Mouse (Mus musculus) limb, embryonic 10.5 days (tissue): Measurements from ENCODE around the gene Actn4. TPM values are rescaled to one million over a fixed set of nuclear protein-coding genes. Genes with fewer than 3 reads are reported as not detected.
"Not testable (repeated sequence)": the region's sequence is repeated elsewhere in the genome, so short reads cannot be mapped to it uniquely, and the experiment has no call there.

Experiments
- DNase-seq: peaks from one replicate; pipeline ENCODE4 v3.0.0-alpha.2; 2017; ENCODE audit warnings: low spot score
- H3K27ac ChIP-seq: fragments of 300-500 bp; sonication (generic); 2 replicates; pipeline ENCODE4 v1.5.1; 2016; ENCODE audit warnings: mild to moderate bottlenecking
- H3K27me3 ChIP-seq: fragments of 300-500 bp; sonication (generic); 2 replicates; pipeline ENCODE4 v1.6.1; 2016; ENCODE audit warnings: low read depth, mild to moderate bottlenecking; ENCODE audit not compliant: poor library complexity, severe bottlenecking
- H3K36me3 ChIP-seq: fragments of 300-500 bp; sonication (generic); 2 replicates; pipeline ENCODE4 v1.6.1; 2016; ENCODE audit warnings: mild to moderate bottlenecking, moderate library complexity
- H3K4me1 ChIP-seq: fragments of 300-500 bp; sonication (generic); 2 replicates; pipeline ENCODE4 v1.6.1; 2016
- H3K4me3 ChIP-seq: fragments of 300-500 bp; sonication (generic); 2 replicates; pipeline ENCODE4 v1.5.1; 2016; ENCODE audit warnings: mild to moderate bottlenecking, moderate library complexity
- H3K9me3 ChIP-seq: fragments of 300-500 bp; sonication (generic); replicated peaks from 2 replicates; pipeline ENCODE4 v1.6.1; 2016; ENCODE audit warnings: mild to moderate bottlenecking
- WGBS: fragments of 180-500 bp; shearing (Covaris S2); methylation state at CpG from one replicate; pipeline ENCODE4 v1.1.7; 2016; 5-methylcytosine and 5-hydroxymethylcytosine counted together
- polyA plus RNA-seq: library from polyadenylated mRNA; unstranded; fragments of >200 nt; fragmentation: Nextera tagmentation; extraction: Ambion mirVana; gene quantifications from 2 replicates; pipeline ENCODE4 v1.2.1, GENCODE M21; 2016

Gene Actn4
- polyA plus RNA-seq, 1 experiment from 2014 or later, result 285 TPM

GRCm38 (mm10) chr7:28880554-28880953 lies 81.6 kb downstream of the Actn4 start:
- WGBS, result 88% methylated on average over 10 of the region's 10 CpGs
- no peaks in the 10 kb centered on the region for H3K36me3 ChIP-seq
- DNase-seq, result no peak
- H3K27me3 ChIP-seq, result peaks cover under 1% of the 10 kb centered on the region; the same call in 1 of the 2 replicates
- peaks cover 9% of the 10 kb centered on the region for H3K4me1 ChIP-seq
- no peak overlapping the region for H3K4me3 ChIP-seq
- H3K9me3 ChIP-seq, result no peaks in the 10 kb centered on the region
- no peak overlapping the region for H3K27ac ChIP-seq

- no peak for DNase-seq
- WGBS, result 74% methylated on average over 7 of the region's 7 CpGs
- no peak overlapping the region for H3K27ac ChIP-seq
- H3K4me1 ChIP-seq, result peaks cover 10% of the 10 kb centered on the region
- H3K36me3 ChIP-seq, result no peaks in the 10 kb centered on the region
- no peak overlapping the region for H3K4me3 ChIP-seq
- H3K9me3 ChIP-seq, result no peaks in the 10 kb centered on the region
- H3K27me3 ChIP-seq, result no peaks in the 10 kb centered on the region
Observed at GRCm38 (mm10) chr7:28879606-28880005, 82.5 kb downstream of the Actn4 start.

- H3K4me1 ChIP-seq, result peaks cover 21% of the 10 kb centered on the region
- no peak for DNase-seq
- no peaks in the 10 kb centered on the region for H3K36me3 ChIP-seq
- WGBS, result 79% methylated on average over 4 of the region's 4 CpGs
- no peaks in the 10 kb centered on the region for H3K27me3 ChIP-seq
- no peak overlapping the region for H3K27ac ChIP-seq
- H3K9me3 ChIP-seq, result no peaks in the 10 kb centered on the region
- no peak overlapping the region for H3K4me3 ChIP-seq
Observed at GRCm38 (mm10) chr7:28877856-28878255, 84.3 kb downstream of the Actn4 start.

- H3K36me3 ChIP-seq, result no peaks in the 10 kb centered on the region
- no peaks in the 10 kb centered on the region for H3K27me3 ChIP-seq
- no peak overlapping the region for H3K4me3 ChIP-seq
- H3K9me3 ChIP-seq, result no peaks in the 10 kb centered on the region
- WGBS, result 83% methylated on average over 7 of the region's 7 CpGs
- peaks cover 21% of the 10 kb centered on the region for H3K4me1 ChIP-seq
- DNase-seq, result no peak
- H3K27ac ChIP-seq, result no peak overlapping the region
Observed at GRCm38 (mm10) chr7:28877155-28877554, 85.0 kb downstream of the Actn4 start.

- H3K9me3 ChIP-seq, result no peaks in the 10 kb centered on the region
- 93% methylated on average over 4 of the region's 4 CpGs for WGBS
Observed at GRCm38 (mm10) chr7:28876099-28876498, 86.0 kb downstream of the Actn4 start.

GRCm38 (mm10) chr7:28874565-28874964 lies 87.6 kb downstream of the Actn4 start:
- H3K4me3 ChIP-seq, result no peak overlapping the region
- DNase-seq, result no peak
- H3K9me3 ChIP-seq, result no peaks in the 10 kb centered on the region
- H3K4me1 ChIP-seq, result peaks cover 12% of the 10 kb centered on the region
- WGBS, result 63% methylated on average over 2 of the region's 2 CpGs
- no peaks in the 10 kb centered on the region for H3K36me3 ChIP-seq
- no peaks in the 10 kb centered on the region for H3K27me3 ChIP-seq
- H3K27ac ChIP-seq, result 0 out of 2 replicates have a peak overlapping the region, but pooled peaks have one; percentile 30

More at GRCm38 (mm10) chr7:28876099-28876498, 86.0 kb downstream of the Actn4 start:
- H3K4me3 ChIP-seq, result no peak overlapping the region
- H3K27me3 ChIP-seq, result no peaks in the 10 kb centered on the region
- peaks cover 13% of the 10 kb centered on the region for H3K4me1 ChIP-seq
- no peak for DNase-seq
- H3K27ac ChIP-seq, result no peak overlapping the region
- no peaks in the 10 kb centered on the region for H3K36me3 ChIP-seq

GRCm38 (mm10) chr7:28870901-28871664 lies 91.1 kb downstream of the Actn4 start:
- no peak overlapping the region for H3K4me3 ChIP-seq
- DNase-seq, result no peak
- WGBS, result 92% methylated on average over 24 of the region's 24 CpGs

GRCm38 (mm10) chr7:28867508-28868340 lies 94.4 kb downstream of the Actn4 start:
- not testable (repeated sequence) for H3K9me3 ChIP-seq, H3K36me3 ChIP-seq, H3K27me3 ChIP-seq
- peak overlapping the region; percentile 64 for H3K27ac ChIP-seq
- 30% methylated on average over 23 of the region's 23 CpGs for WGBS
- peak; percentile 80 for DNase-seq
- H3K4me1 ChIP-seq, result peaks cover 28% of the 10 kb centered on the region
- H3K4me3 ChIP-seq, result 0 out of 2 replicates have a peak overlapping the region, but pooled peaks have one; percentile 7

More at GRCm38 (mm10) chr7:28870901-28871664, 91.1 kb downstream of the Actn4 start:
- Histone ChIP-seq H3K9me3 (no peaks in the 10 kb centered on the region), H3K27me3 (no peaks in the 10 kb centered on the region), H3K36me3 (no peaks in the 10 kb centered on the region), H3K27ac (no peak overlapping the region), H3K4me1 (peaks cover 21% of the 10 kb centered on the region)

GRCm38 (mm10) chr7:28866769-28867507 lies 95.2 kb downstream of the Actn4 start:
- H3K27ac ChIP-seq, result peak overlapping the region; percentile 64

GRCm38 (mm10) chr7:28865481-28866300 lies 96.4 kb downstream of the Actn4 start:
- peak; percentile 83 for DNase-seq
- 45% methylated on average over 33 of the region's 33 CpGs for WGBS
- Histone ChIP-seq H3K9me3 (no peaks in the 10 kb centered on the region), H3K27ac (peak overlapping the region; percentile 57), H3K4me3 (peak overlapping the region; percentile 35), H3K4me1 (peaks cover 28% of the 10 kb centered on the region), H3K27me3 (0 out of 2 replicates have a peak, but pooled peaks cover 5% of the 10 kb centered on the region), H3K36me3 (no peaks in the 10 kb centered on the region)

More at GRCm38 (mm10) chr7:28866769-28867507, 95.2 kb downstream of the Actn4 start:
- Histone ChIP-seq H3K4me3 (no peak overlapping the region), H3K9me3 (no peaks in the 10 kb centered on the region), H3K27me3 (0 out of 2 replicates have a peak, but pooled peaks cover 5% of the 10 kb centered on the region), H3K4me1 (peaks cover 28% of the 10 kb centered on the region), H3K36me3 (no peaks in the 10 kb centered on the region)
- no peak for DNase-seq
- 88% methylated on average over 28 of the region's 28 CpGs for WGBS

- H3K9me3 ChIP-seq, result no peaks in the 10 kb centered on the region
- DNase-seq, result no peak
- no peaks in the 10 kb centered on the region for H3K36me3 ChIP-seq
- WGBS, result 67% methylated on average over 9 of the region's 9 CpGs
- H3K27ac ChIP-seq, result 0 out of 2 replicates have a peak overlapping the region, but pooled peaks have one; percentile 3
- peaks cover 28% of the 10 kb centered on the region for H3K4me1 ChIP-seq
- H3K4me3 ChIP-seq, result no peak overlapping the region
- H3K27me3 ChIP-seq, result 0 out of 2 replicates have a peak, but pooled peaks cover 5% of the 10 kb centered on the region
Observed at GRCm38 (mm10) chr7:28864288-28864750, 97.8 kb downstream of the Actn4 start.
